Mouse (Mus musculus) adrenal gland, postnatal 14 days (tissue): ENCODE data around the gene Smyd5. TPM values are rescaled to one million over a fixed set of nuclear protein-coding genes. Genes with fewer than 3 reads are reported as not detected.
A peak's percentile ranks its signal among the peaks of the same experiment; 100 is the strongest.

Experiments used
- DNase-seq: peaks from one replicate; pipeline ENCODE4 v3.0.0; 2021; ENCODE audit warnings: mixed read lengths
- long read RNA-seq, 2 experiments: library from polyadenylated mRNA; stranded (forward); transcript quantifications; one replicate each; pipeline ENCODE4 v2.0.0; 2021
- total RNA-seq: library from RNA; stranded (reverse); gene quantifications from 2 replicates; pipeline ENCODE4 v1.2.3, GENCODE M21; 2021

The Smyd5 gene
- total RNA-seq: 25.0 and 33.0 TPM in 2 replicates
- long read RNA-seq, experiment 1, transcript Smyd5-201 (13 exons, 2,486 nt): major isoform, 37 of 47 reads
- long read RNA-seq, experiment 1, partial matches to known transcripts: 1 of 47 reads
- long read RNA-seq, experiment 1, other reads (novel, unspliced or antisense): 7 of 47 reads
- long read RNA-seq, experiment 2, transcript Smyd5-201 (13 exons, 2,486 nt): major isoform, 17 of 24 reads
- long read RNA-seq, experiment 2, partial matches to known transcripts: 1 of 24 reads
- long read RNA-seq, experiment 2, other reads (novel, unspliced or antisense): 4 of 24 reads

- peak; percentile 95 for DNase-seq
Measured at GRCm38 (mm10) chr6:85431842-85432431, at the start of gene Smyd5. Gene Smyd5 (plus strand): TSS chr6:85431989.

- DNase-seq: no peak
Measured at GRCm38 (mm10) chr6:85382791-85383190, 49.0 kb upstream of the Smyd5 start.

- DNase-seq: no peak
Measured at GRCm38 (mm10) chr6:85388608-85389007, 43.2 kb upstream of the Smyd5 start.

GRCm38 (mm10) chr6:85391803-85392202 lies 40.0 kb upstream of the Smyd5 start:
- peak; percentile 84 for DNase-seq

GRCm38 (mm10) chr6:85395360-85395759 lies 36.4 kb upstream of the Smyd5 start:
- DNase-seq: no peak

- peak; percentile 59 for DNase-seq
Measured at GRCm38 (mm10) chr6:85397165-85397564, 34.6 kb upstream of the Smyd5 start.

- no peak for DNase-seq
Measured at GRCm38 (mm10) chr6:85399715-85400114, 32.1 kb upstream of the Smyd5 start.

- DNase-seq: no peak
Measured at GRCm38 (mm10) chr6:85402613-85403012, 29.2 kb upstream of the Smyd5 start.

- no peak for DNase-seq
Measured at GRCm38 (mm10) chr6:85403039-85403438, 28.8 kb upstream of the Smyd5 start.

- peak; percentile 21 for DNase-seq
Measured at GRCm38 (mm10) chr6:85409003-85409402, 22.8 kb upstream of the Smyd5 start.

- DNase-seq: peak; percentile 74
Measured at GRCm38 (mm10) chr6:85410771-85411273, 21.0 kb upstream of the Smyd5 start.

GRCm38 (mm10) chr6:85415829-85416228 lies 16.0 kb upstream of the Smyd5 start:
- no peak for DNase-seq

- no peak for DNase-seq
Measured at GRCm38 (mm10) chr6:85419150-85419549, 12.6 kb upstream of the Smyd5 start.

GRCm38 (mm10) chr6:85423836-85424379 lies 7.9 kb upstream of the Smyd5 start, which contains the start of gene Noto:
Gene Noto (plus strand): TSS chr6:85423886.
- DNase-seq: peak; percentile 26

- DNase-seq: no peak
Measured at GRCm38 (mm10) chr6:85431274-85431841, 431 bp upstream of the Smyd5 start.

- DNase-seq: no peak
Measured at GRCm38 (mm10) chr6:85433865-85434264, 2.1 kb downstream of the Smyd5 start.

GRCm38 (mm10) chr6:85436204-85436603 lies 4.4 kb downstream of the Smyd5 start:
- no peak for DNase-seq

GRCm38 (mm10) chr6:85436631-85437030 lies 4.8 kb downstream of the Smyd5 start:
- no peak for DNase-seq

- DNase-seq: no peak
Measured at GRCm38 (mm10) chr6:85441142-85441541, 9.4 kb downstream of the Smyd5 start.

- DNase-seq: peak; percentile 34
Measured at GRCm38 (mm10) chr6:85443488-85444233, 11.9 kb downstream of the Smyd5 start.

GRCm38 (mm10) chr6:85444266-85444965 lies 12.6 kb downstream of the Smyd5 start:
- no peak for DNase-seq

- no peak for DNase-seq
Measured at GRCm38 (mm10) chr6:85445286-85445685, 13.5 kb downstream of the Smyd5 start.
